Mouse (Mus musculus): ENCODE results near the gene Trpv5. TPM values are rescaled to one million over a fixed set of nuclear protein-coding genes. Genes with fewer than 3 reads are reported as not detected.

The Trpv5 gene
- not detected in 2 replicates for polyA plus RNA-seq (2014; fragmentation: Nextera tagmentation; extraction: Ambion mirVana)

GRCm38 (mm10) chr6:41680669-41681068 is at the start of gene Trpv5:
Gene Trpv5 (minus strand): TSS chr6:41680769.
- 61% methylated on average over 1 of the region's 1 CpGs for WGBS
- no peak for DNase-seq (ENCODE audit: low spot score)

DNA sequence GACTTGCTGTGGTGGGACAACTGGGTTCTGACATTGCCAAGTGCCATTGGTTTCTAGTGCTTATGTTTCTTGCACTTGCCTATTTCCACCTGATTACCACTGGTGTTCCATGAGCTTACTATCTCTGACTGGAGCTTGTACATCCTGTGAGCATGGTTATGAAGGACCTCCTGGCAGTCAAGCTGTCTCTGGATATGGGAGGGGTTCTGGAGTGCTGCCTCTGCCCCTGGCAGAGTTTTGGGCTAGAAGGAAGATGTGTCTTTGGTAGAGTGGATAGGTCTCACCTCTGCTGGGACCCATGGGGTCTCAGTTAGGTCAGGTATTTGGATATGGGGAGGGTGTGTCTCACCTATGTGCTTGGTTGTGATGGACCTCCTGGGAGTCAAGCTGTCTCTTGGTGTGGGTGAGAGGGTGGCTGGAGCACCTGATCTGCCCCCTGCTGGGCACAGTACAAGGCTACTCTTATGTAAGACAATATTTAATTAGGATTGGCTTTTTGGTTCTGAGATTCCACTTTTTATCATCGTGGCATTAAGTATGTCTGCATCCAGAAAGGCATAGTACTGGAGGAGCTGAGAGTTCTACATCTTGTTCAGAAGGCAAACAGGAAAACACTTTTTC is 47.5 kb upstream of the Trpv5 start:
- Histone ChIP-seq H3K36me3 (ENCODE audit: control insufficient read depth, insufficient read depth, low read length) (no peaks in the 10 kb centered on the region), H3K9ac (ENCODE audit: low read length) (no peak overlapping the region), H3K4me2 (ENCODE audit: low read depth, severe bottlenecking) (no peak overlapping the region), H3K4me3 (ENCODE audit: low read depth, low read length) (no peak overlapping the region), H3K4me1 (ENCODE audit: control insufficient read depth, insufficient read depth, low read length) (no peaks in the 10 kb centered on the region), H3K9me3 (ENCODE audit: control insufficient read depth, low read length) (no peaks in the 10 kb centered on the region), H3K27me3 (ENCODE audit: control insufficient read depth, insufficient read depth, low read length) (no peaks in the 10 kb centered on the region), H3K27ac (replicated peaks; ENCODE audit: low read depth, low read length) (no peak overlapping the region)
- ATAC-seq (ENCODE audit: insufficient number of reproducible peaks, low FRiP score, low TSS enrichment, low read depth), result no peak
- 71% methylated on average over 1 of the region's 1 CpGs for WGBS
- DNase-seq (ENCODE audit: low spot score), result no peak

More at GRCm38 (mm10) chr6:41680669-41681068, at the start of gene Trpv5:
- no peaks in the 10 kb centered on the region for H3K9me3 ChIP-seq (ENCODE audit: control insufficient read depth, low read length)
- H3K27me3 ChIP-seq (ENCODE audit: control insufficient read depth, insufficient read depth, low read length), result no peaks in the 10 kb centered on the region
- ATAC-seq (ENCODE audit: insufficient number of reproducible peaks, low FRiP score, low TSS enrichment, low read depth), result no peak
- no peaks in the 10 kb centered on the region for H3K36me3 ChIP-seq (ENCODE audit: control insufficient read depth, insufficient read depth, low read length)
- no peak within 1 kb of the TSS for H3K4me3 ChIP-seq (ENCODE audit: low read depth, low read length)
- H3K4me2 ChIP-seq (ENCODE audit: low read depth, severe bottlenecking), result no peak within 1 kb of the TSS
- H3K27ac ChIP-seq (replicated peaks; ENCODE audit: low read depth, low read length), result no peak within 1 kb of the TSS
- H3K4me1 ChIP-seq (ENCODE audit: control insufficient read depth, insufficient read depth, low read length), result no peaks in the 10 kb centered on the region
- H3K9ac ChIP-seq (ENCODE audit: low read length), result no peak within 1 kb of the TSS

GRCm38 (mm10) chr6:41721430-41721829 is 40.9 kb upstream of the Trpv5 start:
- H3K4me1 ChIP-seq (ENCODE audit: control insufficient read depth, insufficient read depth, low read length), result no peaks in the 10 kb centered on the region
- no peak for ATAC-seq (ENCODE audit: insufficient number of reproducible peaks, low FRiP score, low TSS enrichment, low read depth)
- WGBS, result 87% methylated on average over 2 of the region's 2 CpGs
- H3K9me3 ChIP-seq (ENCODE audit: control insufficient read depth, low read length), result no peaks in the 10 kb centered on the region
- no peaks in the 10 kb centered on the region for H3K36me3 ChIP-seq (ENCODE audit: control insufficient read depth, insufficient read depth, low read length)
- no peak overlapping the region for H3K4me2 ChIP-seq (ENCODE audit: low read depth, severe bottlenecking)
- DNase-seq (ENCODE audit: low spot score), result no peak
- H3K4me3 ChIP-seq (ENCODE audit: low read depth, low read length), result no peak overlapping the region
- no peak overlapping the region for H3K27ac ChIP-seq (replicated peaks; ENCODE audit: low read depth, low read length)
- H3K27me3 ChIP-seq (ENCODE audit: control insufficient read depth, insufficient read depth, low read length), result no peaks in the 10 kb centered on the region
- no peak overlapping the region for H3K9ac ChIP-seq (ENCODE audit: low read length)

GRCm38 (mm10) chr6:41710281-41710680 is 29.7 kb upstream of the Trpv5 start:
- Histone ChIP-seq H3K9ac (ENCODE audit: low read length) (no peak overlapping the region), H3K4me3 (ENCODE audit: low read depth, low read length) (no peak overlapping the region), H3K4me2 (ENCODE audit: low read depth, severe bottlenecking) (no peak overlapping the region), H3K4me1 (ENCODE audit: control insufficient read depth, insufficient read depth, low read length) (no peaks in the 10 kb centered on the region), H3K36me3 (ENCODE audit: control insufficient read depth, insufficient read depth, low read length) (no peaks in the 10 kb centered on the region), H3K27ac (replicated peaks; ENCODE audit: low read depth, low read length) (no peak overlapping the region), H3K9me3 (ENCODE audit: control insufficient read depth, low read length) (no peaks in the 10 kb centered on the region), H3K27me3 (ENCODE audit: control insufficient read depth, insufficient read depth, low read length) (no peaks in the 10 kb centered on the region)
- ATAC-seq (ENCODE audit: insufficient number of reproducible peaks, low FRiP score, low TSS enrichment, low read depth), result no peak
- no peak for DNase-seq (ENCODE audit: low spot score)
- 83% methylated on average over 1 of the region's 1 CpGs for WGBS

- Histone ChIP-seq H3K9ac (ENCODE audit: low read length) (no peak overlapping the region), H3K9me3 (ENCODE audit: control insufficient read depth, low read length) (no peaks in the 10 kb centered on the region), H3K27me3 (ENCODE audit: control insufficient read depth, insufficient read depth, low read length) (no peaks in the 10 kb centered on the region), H3K4me1 (ENCODE audit: control insufficient read depth, insufficient read depth, low read length) (no peaks in the 10 kb centered on the region), H3K36me3 (ENCODE audit: control insufficient read depth, insufficient read depth, low read length) (no peaks in the 10 kb centered on the region), H3K27ac (replicated peaks; ENCODE audit: low read depth, low read length) (no peak overlapping the region), H3K4me2 (ENCODE audit: low read depth, severe bottlenecking) (no peak overlapping the region), H3K4me3 (ENCODE audit: low read depth, low read length) (no peak overlapping the region)
- 94% methylated on average over 7 of the region's 7 CpGs for WGBS
- ATAC-seq (ENCODE audit: insufficient number of reproducible peaks, low FRiP score, low TSS enrichment, low read depth), result no peak
- DNase-seq (ENCODE audit: low spot score), result no peak
These were observed 25.7 kb upstream of the Trpv5 start for GRCm38 (mm10) chr6:41706275-41706674.

DNA sequence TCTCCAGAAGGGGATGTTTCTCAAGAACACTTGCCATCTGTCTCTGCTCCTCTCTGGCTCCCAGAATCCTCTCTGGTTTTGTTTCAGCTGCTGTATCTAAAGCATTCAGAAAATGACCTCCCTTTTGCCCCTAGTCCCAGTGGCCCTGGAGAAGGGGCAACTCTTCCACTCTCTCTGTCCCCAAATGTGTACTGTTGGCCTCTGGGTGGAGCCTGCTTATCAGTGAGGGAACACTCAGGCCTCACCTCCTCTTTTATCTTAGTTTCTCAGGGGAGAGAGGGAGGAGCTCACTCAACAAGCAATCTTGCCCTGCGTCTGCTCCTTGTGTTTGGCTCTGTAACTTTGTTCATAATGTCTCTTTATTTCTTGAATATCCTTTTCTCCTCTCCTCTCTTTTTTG is 23.6 kb upstream of the Trpv5 start, which contains the start of gene Kel:
Kel (minus strand) TSS at position 217 of the 400 bp plus-strand sequence.
- WGBS, result 45% methylated on average over 1 of the region's 1 CpGs
- H3K27ac ChIP-seq (replicated peaks; ENCODE audit: low read depth, low read length), result no peak within 1 kb of the TSS
- no peak within 1 kb of the TSS for H3K9ac ChIP-seq (ENCODE audit: low read length)
- H3K9me3 ChIP-seq (ENCODE audit: control insufficient read depth, low read length), result no peaks in the 10 kb centered on the region
- no peaks in the 10 kb centered on the region for H3K4me1 ChIP-seq (ENCODE audit: control insufficient read depth, insufficient read depth, low read length)
- no peak within 1 kb of the TSS for H3K4me3 ChIP-seq (ENCODE audit: low read depth, low read length)
- no peak within 1 kb of the TSS for H3K4me2 ChIP-seq (ENCODE audit: low read depth, severe bottlenecking)
- H3K36me3 ChIP-seq (ENCODE audit: control insufficient read depth, insufficient read depth, low read length), result no peaks in the 10 kb centered on the region
- ATAC-seq (ENCODE audit: insufficient number of reproducible peaks, low FRiP score, low TSS enrichment, low read depth), result no peak
- H3K27me3 ChIP-seq (ENCODE audit: control insufficient read depth, insufficient read depth, low read length), result no peaks in the 10 kb centered on the region
- no peak for DNase-seq (ENCODE audit: low spot score)

GRCm38 (mm10) chr6:41702928-41703327 is 22.4 kb upstream of the Trpv5 start:
- Histone ChIP-seq H3K9ac (ENCODE audit: low read length) (no peak overlapping the region), H3K27ac (replicated peaks; ENCODE audit: low read depth, low read length) (no peak overlapping the region), H3K27me3 (ENCODE audit: control insufficient read depth, insufficient read depth, low read length) (no peaks in the 10 kb centered on the region), H3K36me3 (ENCODE audit: control insufficient read depth, insufficient read depth, low read length) (no peaks in the 10 kb centered on the region), H3K4me3 (ENCODE audit: low read depth, low read length) (no peak overlapping the region), H3K4me1 (ENCODE audit: control insufficient read depth, insufficient read depth, low read length) (no peaks in the 10 kb centered on the region), H3K4me2 (ENCODE audit: low read depth, severe bottlenecking) (no peak overlapping the region), H3K9me3 (ENCODE audit: control insufficient read depth, low read length) (no peaks in the 10 kb centered on the region)
- WGBS, result 73% methylated on average over 2 of the region's 2 CpGs
- DNase-seq (ENCODE audit: low spot score) (no peak), ATAC-seq (ENCODE audit: insufficient number of reproducible peaks, low FRiP score, low TSS enrichment, low read depth) (no peak)

DNA sequence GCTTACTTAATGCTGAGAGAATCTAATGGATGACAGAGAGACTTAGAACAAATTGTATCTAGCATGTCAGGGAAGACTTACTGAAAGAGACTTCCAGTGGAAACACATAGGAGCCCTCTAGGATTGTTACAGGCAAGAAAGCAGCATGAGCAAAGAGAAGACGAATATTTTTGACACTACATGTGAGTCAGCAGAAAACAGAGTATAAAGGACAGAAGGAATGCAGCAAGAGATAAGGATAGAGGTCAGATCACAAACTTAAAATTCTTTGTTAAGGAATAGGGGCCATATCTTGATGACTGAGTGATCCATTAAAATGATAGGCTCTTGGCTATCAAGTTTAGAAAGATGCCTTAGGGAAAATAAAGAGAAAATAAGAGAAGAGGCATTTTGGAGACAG is 20.7 kb upstream of the Trpv5 start:
- no peak for DNase-seq (ENCODE audit: low spot score)
- Histone ChIP-seq H3K4me2 (ENCODE audit: low read depth, severe bottlenecking) (no peak overlapping the region), H3K9ac (ENCODE audit: low read length) (no peak overlapping the region), H3K4me3 (ENCODE audit: low read depth, low read length) (no peak overlapping the region), H3K9me3 (ENCODE audit: control insufficient read depth, low read length) (no peaks in the 10 kb centered on the region), H3K36me3 (ENCODE audit: control insufficient read depth, insufficient read depth, low read length) (no peaks in the 10 kb centered on the region), H3K27me3 (ENCODE audit: control insufficient read depth, insufficient read depth, low read length) (no peaks in the 10 kb centered on the region), H3K4me1 (ENCODE audit: control insufficient read depth, insufficient read depth, low read length) (no peaks in the 10 kb centered on the region), H3K27ac (replicated peaks; ENCODE audit: low read depth, low read length) (no peak overlapping the region)
- no peak for ATAC-seq (ENCODE audit: insufficient number of reproducible peaks, low FRiP score, low TSS enrichment, low read depth)
- WGBS, result 86% methylated on average over 1 of the region's 1 CpGs

GRCm38 (mm10) chr6:41694407-41694806 is 13.8 kb upstream of the Trpv5 start:
- H3K27ac ChIP-seq (replicated peaks; ENCODE audit: low read depth, low read length), result no peak overlapping the region
- H3K4me2 ChIP-seq (ENCODE audit: low read depth, severe bottlenecking), result no peak overlapping the region
- DNase-seq (ENCODE audit: low spot score), result no peak
- no peak overlapping the region for H3K9ac ChIP-seq (ENCODE audit: low read length)
- no peaks in the 10 kb centered on the region for H3K36me3 ChIP-seq (ENCODE audit: control insufficient read depth, insufficient read depth, low read length)
- no peaks in the 10 kb centered on the region for H3K4me1 ChIP-seq (ENCODE audit: control insufficient read depth, insufficient read depth, low read length)
- no peaks in the 10 kb centered on the region for H3K27me3 ChIP-seq (ENCODE audit: control insufficient read depth, insufficient read depth, low read length)
- 85% methylated on average over 1 of the region's 1 CpGs for WGBS
- no peaks in the 10 kb centered on the region for H3K9me3 ChIP-seq (ENCODE audit: control insufficient read depth, low read length)
- no peak overlapping the region for H3K4me3 ChIP-seq (ENCODE audit: low read depth, low read length)
- no peak for ATAC-seq (ENCODE audit: insufficient number of reproducible peaks, low FRiP score, low TSS enrichment, low read depth)
